Mouse (Mus musculus) central nervous system, embryonic 18 days (tissue): ENCODE data around the gene Yipf6. TPM values are rescaled to one million over a fixed set of nuclear protein-coding genes. Genes with fewer than 3 reads are reported as not detected.

ENCODE experiments used
- polyA plus RNA-seq: library from polyadenylated mRNA; depleted of rRNA; stranded (reverse); fragments of >200 nt; gene quantifications from 2 replicates; pipeline ENCODE4 v1.2.3, GENCODE M21; 2012; rRNA removed

Gene Yipf6
- 17.0 and 18.5 TPM in 2 replicates for polyA plus RNA-seq

GRCm38 (mm10) chrX:98936101-98936500 is at the start of gene Yipf6:
TSS of gene Yipf6 (plus strand) at chrX:98936316.

GRCm38 (mm10) chrX:98890406-98891116 is 45.6 kb upstream of the Yipf6 start, which contains the start of gene Ophn1:
TSS of gene Ophn1 (minus strand) at chrX:98891025.

Other genes with a start within 250 kb of the Yipf6 start
- gene Ophn1, start 45.3 kb upstream of the Yipf6 start, polyA plus RNA-seq = 38.7 and 43.7 TPM in 2 replicates
- 5.2 and 5.7 TPM in 2 replicates for gene Stard8, start 66.9 kb downstream of the Yipf6 start, polyA plus RNA-seq
- gene Efnb1, start 199.8 kb downstream of the Yipf6 start, polyA plus RNA-seq = 30.0 and 34.5 TPM in 2 replicates